Mouse (Mus musculus) liver, adult 2 months (tissue): ENCODE measurements around the gene Nrcam.

Experiments
- CTCF ChIP-seq: fragments of 200-500 bp; IDR thresholded peaks from 2 replicates; pipeline ENCODE4 v1.5.1; 2011; ENCODE audit warnings: low read depth, low read length, control low read depth
- POLR2A ChIP-seq: fragments of 200-500 bp; IDR thresholded peaks from 2 replicates; pipeline ENCODE4 v1.6.1; 2011; ENCODE audit warnings: low read length, control low read depth; ENCODE audit not compliant: insufficient read depth; ENCODE audit errors: extremely low read depth

DNA sequence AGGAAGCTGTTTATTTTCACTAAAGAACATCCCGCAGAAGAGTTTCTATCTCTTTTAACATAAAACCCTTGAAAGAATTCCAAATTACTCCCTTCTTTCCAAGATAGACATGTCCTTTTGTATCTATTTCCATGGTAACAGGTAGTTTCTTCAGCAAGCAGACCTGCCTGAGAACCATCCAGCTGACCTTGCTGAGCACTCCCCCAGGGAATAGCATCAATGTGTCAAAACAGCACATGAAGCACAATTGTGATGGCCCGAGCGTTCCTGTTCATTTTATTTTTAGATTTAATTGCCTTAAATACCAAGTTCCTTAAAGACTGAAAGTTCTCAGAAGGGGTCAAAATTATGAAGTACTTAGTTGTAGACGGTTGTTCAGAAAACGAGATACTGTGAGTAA is 16.6 kb downstream of the Nrcam start:
- no peak for TF ChIP-seq CTCF
- TF ChIP-seq POLR2A, result no peak
